Mouse (Mus musculus) forebrain, embryonic 12.5 days (tissue): ENCODE measurements around the gene Nipa1. TPM values are rescaled to one million over a fixed set of nuclear protein-coding genes. Genes with fewer than 3 reads are reported as not detected.
A peak's percentile ranks its signal among the peaks of the same experiment; 100 is the strongest.

ENCODE experiments used
- ATAC-seq: fragments of 200-750 bp; cut with Nextera tagmentation; 2 replicates; pipeline ENCODE4 v1.8.0; 2017; ENCODE audit warnings: moderate TSS enrichment; ENCODE audit not compliant: low FRiP score
- H3K27ac ChIP-seq: fragments of 300-500 bp; sonication (generic); 2 replicates; pipeline ENCODE4 v1.5.1; 2016; ENCODE audit warnings: mild to moderate bottlenecking
- H3K27me3 ChIP-seq: fragments of 300-500 bp; sonication (generic); 2 replicates; pipeline ENCODE4 v1.6.1; 2016; ENCODE audit warnings: mild to moderate bottlenecking
- H3K36me3 ChIP-seq: fragments of 300-500 bp; sonication (generic); replicated peaks from 2 replicates; pipeline ENCODE4 v1.6.1; 2016; ENCODE audit warnings: mild to moderate bottlenecking
- H3K4me1 ChIP-seq: fragments of 300-500 bp; sonication (generic); 2 replicates; pipeline ENCODE4 v1.6.1; 2016
- H3K4me2 ChIP-seq: fragments of 300-500 bp; sonication (generic); 2 replicates; pipeline ENCODE4 v1.6.1; 2016; ENCODE audit warnings: mild to moderate bottlenecking, moderate library complexity
- H3K4me3 ChIP-seq: fragments of 300-500 bp; sonication (generic); replicated peaks from 2 replicates; pipeline ENCODE4 v1.5.1; 2016; ENCODE audit warnings: mild to moderate bottlenecking
- H3K9ac ChIP-seq: fragments of 300-500 bp; sonication (generic); 2 replicates; pipeline ENCODE4 v1.6.1; 2016; ENCODE audit warnings: mild to moderate bottlenecking
- H3K9me3 ChIP-seq: fragments of 300-500 bp; sonication (generic); 2 replicates; pipeline ENCODE4 v1.6.1; 2016
- WGBS: fragments of 180-500 bp; shearing (Covaris S2); methylation state at CpG from one replicate; pipeline ENCODE4 v1.1.7; 2016; 5-methylcytosine and 5-hydroxymethylcytosine counted together
- polyA plus RNA-seq: library from polyadenylated mRNA; unstranded; fragments of >200 nt; fragmentation: Nextera tagmentation; extraction: Ambion mirVana; gene quantifications from 2 replicates; pipeline ENCODE4 v1.2.1, GENCODE M21; 2016

Gene Nipa1
- polyA plus RNA-seq, 1 experiment from 2014 or later = 12.1 TPM

- peak; percentile 98 for ATAC-seq
- no peaks in the 10 kb centered on the region for H3K9me3 ChIP-seq
- H3K27ac ChIP-seq = peak within 1 kb of the TSS; percentile 87
- H3K4me2 ChIP-seq = peak within 1 kb of the TSS; percentile 68
- H3K27me3 ChIP-seq = no peaks in the 10 kb centered on the region
- H3K9ac ChIP-seq = peak within 1 kb of the TSS; percentile 88
- peaks cover 10% of the 10 kb centered on the region for H3K4me1 ChIP-seq
- WGBS = under 1% methylated on average over 70 of the region's 70 CpGs
- peak within 1 kb of the TSS; percentile 91 for H3K4me3 ChIP-seq
- no peaks in the 10 kb centered on the region; the same call in 1 of the 2 replicates for H3K36me3 ChIP-seq
Observed at GRCm38 (mm10) chr7:55962004-55962908, 57.5 kb downstream of the Nipa1 start, which contains the start of gene Nipa2. Nipa2 (minus strand) TSS chr7:55962476.

GRCm38 (mm10) chr7:55960506-55960905, 59.2 kb downstream of the Nipa1 start:
- WGBS = 100% methylated on average over 1 of the region's 1 CpGs
- no peak for ATAC-seq
- H3K4me3 ChIP-seq = no peak overlapping the region
- no peak overlapping the region for H3K9ac ChIP-seq
- H3K27ac ChIP-seq = no peak overlapping the region
- peaks cover 10% of the 10 kb centered on the region for H3K4me1 ChIP-seq
- H3K4me2 ChIP-seq = no peak overlapping the region
- H3K36me3 ChIP-seq = no peaks in the 10 kb centered on the region; the same call in 1 of the 2 replicates
- H3K27me3 ChIP-seq = no peaks in the 10 kb centered on the region
- H3K9me3 ChIP-seq = no peaks in the 10 kb centered on the region

- no peaks in the 10 kb centered on the region for H3K27me3 ChIP-seq
- H3K36me3 ChIP-seq = no peaks in the 10 kb centered on the region; the same call in 1 of the 2 replicates
- peaks cover 10% of the 10 kb centered on the region for H3K4me1 ChIP-seq
- no peaks in the 10 kb centered on the region for H3K9me3 ChIP-seq
- H3K4me3 ChIP-seq = no peak overlapping the region
- H3K27ac ChIP-seq = no peak overlapping the region
- 95% methylated on average over 3 of the region's 3 CpGs for WGBS
- H3K4me2 ChIP-seq = no peak overlapping the region
- H3K9ac ChIP-seq = no peak overlapping the region
- ATAC-seq = no peak
Observed at GRCm38 (mm10) chr7:55959801-55960200, 60.0 kb downstream of the Nipa1 start.

- Histone ChIP-seq H3K27ac (no peak overlapping the region), H3K9ac (no peak overlapping the region), H3K27me3 (no peaks in the 10 kb centered on the region), H3K4me3 (no peak overlapping the region), H3K36me3 (peaks cover 8% of the 10 kb centered on the region; the same call in 1 of the 2 replicates), H3K4me1 (peaks cover 8% of the 10 kb centered on the region), H3K9me3 (peaks cover 8% of the 10 kb centered on the region; the same call in 1 of the 2 replicates), H3K4me2 (no peak overlapping the region)
- 96% methylated on average over 4 of the region's 4 CpGs for WGBS
- ATAC-seq = no peak
Observed at GRCm38 (mm10) chr7:55957916-55958315, 61.8 kb downstream of the Nipa1 start.

- H3K4me3 ChIP-seq = no peak overlapping the region
- peaks cover 6% of the 10 kb centered on the region for H3K4me1 ChIP-seq
- H3K36me3 ChIP-seq = peaks cover 8% of the 10 kb centered on the region; the same call in 1 of the 2 replicates
- no peak overlapping the region for H3K4me2 ChIP-seq
- H3K27ac ChIP-seq = no peak overlapping the region
- no peak for ATAC-seq
- 88% methylated on average over 3 of the region's 3 CpGs for WGBS
- H3K9ac ChIP-seq = no peak overlapping the region
- no peaks in the 10 kb centered on the region for H3K27me3 ChIP-seq
- peaks cover 8% of the 10 kb centered on the region; the same call in 1 of the 2 replicates for H3K9me3 ChIP-seq
Observed at GRCm38 (mm10) chr7:55957178-55957577, 62.6 kb downstream of the Nipa1 start.

GRCm38 (mm10) chr7:55956054-55956453, 63.7 kb downstream of the Nipa1 start:
- no peak for ATAC-seq
- Histone ChIP-seq H3K9me3 (peaks cover 8% of the 10 kb centered on the region; the same call in 1 of the 2 replicates), H3K9ac (no peak overlapping the region), H3K27ac (no peak overlapping the region), H3K4me3 (no peak overlapping the region), H3K4me2 (no peak overlapping the region), H3K4me1 (peaks cover 5% of the 10 kb centered on the region), H3K27me3 (no peaks in the 10 kb centered on the region), H3K36me3 (peaks cover 8% of the 10 kb centered on the region; the same call in 1 of the 2 replicates)
- 91% methylated on average over 2 of the region's 2 CpGs for WGBS

GRCm38 (mm10) chr7:55938341-55938740, 81.4 kb downstream of the Nipa1 start:
- H3K36me3 ChIP-seq = peaks cover 26% of the 10 kb centered on the region
- ATAC-seq = no peak
- 91% methylated on average over 4 of the region's 4 CpGs for WGBS
- H3K4me2 ChIP-seq = no peak overlapping the region
- H3K27me3 ChIP-seq = no peaks in the 10 kb centered on the region
- no peaks in the 10 kb centered on the region for H3K9me3 ChIP-seq
- no peak overlapping the region for H3K4me3 ChIP-seq
- no peak overlapping the region for H3K27ac ChIP-seq
- H3K4me1 ChIP-seq = no peaks in the 10 kb centered on the region
- H3K9ac ChIP-seq = no peak overlapping the region

- H3K27me3 ChIP-seq = no peaks in the 10 kb centered on the region
- H3K27ac ChIP-seq = no peak overlapping the region
- H3K4me3 ChIP-seq = no peak overlapping the region
- H3K4me1 ChIP-seq = no peaks in the 10 kb centered on the region
- no peak for ATAC-seq
- WGBS = 95% methylated on average over 2 of the region's 2 CpGs
- H3K9me3 ChIP-seq = no peaks in the 10 kb centered on the region
- no peak overlapping the region for H3K9ac ChIP-seq
- peaks cover 25% of the 10 kb centered on the region for H3K36me3 ChIP-seq
- no peak overlapping the region for H3K4me2 ChIP-seq
Observed at GRCm38 (mm10) chr7:55935025-55935424, 84.7 kb downstream of the Nipa1 start.

GRCm38 (mm10) chr7:55928649-55929048, 91.1 kb downstream of the Nipa1 start:
- no peak overlapping the region for H3K9ac ChIP-seq
- H3K27me3 ChIP-seq = no peaks in the 10 kb centered on the region
- H3K4me3 ChIP-seq = no peak overlapping the region
- no peak overlapping the region for H3K4me2 ChIP-seq
- H3K9me3 ChIP-seq = no peaks in the 10 kb centered on the region
- peaks cover 49% of the 10 kb centered on the region for H3K36me3 ChIP-seq
- H3K27ac ChIP-seq = no peak overlapping the region
- WGBS = 90% methylated on average over 2 of the region's 2 CpGs
- H3K4me1 ChIP-seq = no peaks in the 10 kb centered on the region
- no peak for ATAC-seq

Other genes starting within 250 kb of the Nipa1 start
- 42.8 and 45.2 TPM in 2 replicates for gene Tubgcp5, start 225.8 kb downstream of the Nipa1 start, polyA plus RNA-seq
- 76.0 and 79.7 TPM in 2 replicates for gene Cyfip1, start 178.2 kb downstream of the Nipa1 start, polyA plus RNA-seq
- gene Nipa2, start 57.5 kb downstream of the Nipa1 start, polyA plus RNA-seq = 47.8 and 48.8 TPM in 2 replicates
- 33.9 and 34.4 TPM in 2 replicates for gene Herc2, start 30.2 kb upstream of the Nipa1 start, polyA plus RNA-seq
- gene Oca2, start 219.8 kb upstream of the Nipa1 start, polyA plus RNA-seq = 0.09 and 0.15 TPM in 2 replicates